Mouse (Mus musculus) kidney, adult 2 months (tissue): ENCODE measurements around the gene Clns1a.

ENCODE experiments used
- CTCF ChIP-seq: fragments of 200-500 bp; conservative IDR thresholded peaks from 2 replicates; pipeline ENCODE4 v1.5.1; 2011; ENCODE audit warnings: low read depth, mild to moderate bottlenecking, control low read depth, low read length, moderate library complexity, mixed read lengths; ENCODE audit not compliant: insufficient read depth, insufficient read length
- POLR2A ChIP-seq: fragments of 200-500 bp; IDR thresholded peaks from one replicate; pipeline ENCODE4 v1.6.1; 2011; ENCODE audit warnings: low read depth, low read length, control low read depth

- TF ChIP-seq CTCF = no peak
- no peak for TF ChIP-seq POLR2A
Measured at GRCm38 (mm10) chr7:97765963-97766347, 69.5 kb downstream of the Clns1a start.
